Mouse (Mus musculus) cerebellum, adult 11-12 months (tissue): ENCODE results near the gene Slc13a1.
"Not testable (repeated sequence)": the region's sequence is repeated elsewhere in the genome, so short reads cannot be mapped to it uniquely, and the experiment has no call there.

Experiments used
- DNase-seq: peaks from one replicate; pipeline ENCODE4 v3.0.0; 2022

Slc13a1 gene

GRCm38 (mm10) chr6:24167734-24168327 lies at the start of gene Slc13a1:
Gene Slc13a1, minus strand, starts transcription at chr6:24168092.
- no peak for DNase-seq

DNA sequence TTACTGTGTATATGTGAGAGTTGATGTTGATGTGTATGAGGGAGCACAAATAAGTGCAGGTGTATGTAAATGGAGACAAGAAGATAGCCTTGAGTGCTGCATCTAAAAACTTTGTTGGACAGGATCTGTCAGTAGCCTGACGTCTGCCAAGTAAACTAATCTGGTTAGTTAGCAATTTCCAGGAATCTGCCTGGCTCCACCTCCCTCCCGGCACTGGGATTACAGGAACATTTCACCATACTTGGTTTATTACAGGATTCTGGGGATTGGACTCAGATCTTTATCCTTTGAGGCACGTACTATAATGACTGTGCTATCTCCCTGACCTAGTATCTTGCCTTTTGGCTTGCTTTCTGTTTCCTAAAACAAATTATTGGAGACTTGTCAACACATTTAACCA lies 40.0 kb upstream of the Slc13a1 start:
- DNase-seq = no peak

DNA sequence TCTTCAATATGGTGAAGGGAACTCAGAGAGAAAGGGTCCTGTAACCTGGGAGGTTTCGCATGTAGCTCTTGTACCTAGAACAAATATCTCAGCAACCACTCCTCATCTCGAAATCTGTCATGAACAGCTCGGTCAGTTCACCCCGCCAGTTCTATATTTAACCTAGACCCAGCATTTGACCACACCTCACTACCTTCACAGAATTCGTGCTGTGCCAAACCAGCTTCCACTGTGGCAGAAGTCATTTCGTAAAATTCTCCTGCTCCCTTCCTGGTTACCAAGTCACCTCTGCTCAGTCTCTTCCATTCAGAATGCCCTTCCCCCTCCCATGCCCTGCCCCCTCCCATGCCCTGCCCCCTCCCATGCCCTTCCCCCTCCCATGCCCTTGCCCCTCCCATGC lies 34.3 kb upstream of the Slc13a1 start:
- peak; percentile 28 for DNase-seq

- DNase-seq = peak; percentile 35
These were observed 33.0 kb upstream of the Slc13a1 start for GRCm38 (mm10) chr6:24200644-24201484.

- DNase-seq = not testable (repeated sequence)
These were observed 29.8 kb upstream of the Slc13a1 start for GRCm38 (mm10) chr6:24197501-24198195.

DNA sequence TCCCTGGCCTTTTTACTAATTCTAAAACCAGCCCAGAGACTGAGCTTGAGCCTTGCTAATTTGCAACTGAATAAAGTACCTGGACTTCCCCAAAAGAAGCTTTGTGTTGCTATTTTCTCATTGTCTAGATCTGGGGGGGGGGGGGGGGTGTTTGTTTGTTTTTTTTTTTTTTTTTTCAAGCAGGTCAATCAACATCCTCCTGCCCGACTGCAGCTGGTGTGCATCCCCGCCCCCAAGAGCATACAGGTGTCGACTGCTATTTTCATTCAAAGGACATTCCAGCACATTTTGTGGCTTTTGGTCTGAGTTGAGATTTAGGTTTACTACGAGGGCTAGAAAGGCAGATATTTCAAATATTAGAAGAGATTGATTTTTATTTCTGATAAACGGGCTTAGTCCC lies 28.5 kb upstream of the Slc13a1 start:
- not testable (repeated sequence) for DNase-seq

DNA sequence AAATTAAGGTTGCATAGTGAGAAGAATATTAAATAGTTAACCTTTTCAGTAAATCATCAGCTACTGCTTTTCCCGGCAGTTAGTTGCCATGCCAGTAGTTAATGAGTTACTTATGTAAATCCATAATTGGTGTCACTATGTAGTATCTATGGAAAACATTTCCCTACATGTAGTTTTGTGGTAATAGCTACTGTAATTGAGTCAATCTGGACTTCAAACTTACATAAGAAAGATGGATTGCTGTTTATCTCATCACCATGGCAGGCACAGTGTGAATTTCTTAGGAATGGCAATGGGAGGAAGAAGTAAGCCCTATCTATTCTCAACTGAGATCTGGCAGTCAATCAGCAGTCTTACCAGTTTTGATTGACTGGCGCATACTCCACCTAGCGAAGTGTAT lies 15.5 kb upstream of the Slc13a1 start:
- no peak for DNase-seq

DNA sequence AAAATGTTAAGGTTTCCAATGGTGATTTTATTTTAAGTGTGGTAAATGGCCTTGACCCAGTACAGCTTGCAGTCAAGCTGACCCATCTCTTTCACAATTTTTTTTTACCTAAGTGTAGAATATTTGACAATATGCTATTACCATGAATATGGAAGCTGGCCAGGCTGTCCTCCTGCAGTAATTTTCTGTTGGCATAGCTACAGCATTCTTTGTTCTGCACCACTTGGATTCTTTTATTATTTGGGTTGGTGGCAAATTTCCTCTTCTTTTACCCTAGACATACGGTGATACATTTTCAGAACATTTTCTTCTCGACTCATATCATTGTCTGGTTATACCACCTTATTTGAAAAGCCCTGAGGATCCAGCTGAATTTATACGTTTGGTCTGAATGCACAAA lies 7.5 kb upstream of the Slc13a1 start:
- DNase-seq = peak; percentile 57

- no peak for DNase-seq
These were observed 6.1 kb upstream of the Slc13a1 start for GRCm38 (mm10) chr6:24173951-24174350.

DNA sequence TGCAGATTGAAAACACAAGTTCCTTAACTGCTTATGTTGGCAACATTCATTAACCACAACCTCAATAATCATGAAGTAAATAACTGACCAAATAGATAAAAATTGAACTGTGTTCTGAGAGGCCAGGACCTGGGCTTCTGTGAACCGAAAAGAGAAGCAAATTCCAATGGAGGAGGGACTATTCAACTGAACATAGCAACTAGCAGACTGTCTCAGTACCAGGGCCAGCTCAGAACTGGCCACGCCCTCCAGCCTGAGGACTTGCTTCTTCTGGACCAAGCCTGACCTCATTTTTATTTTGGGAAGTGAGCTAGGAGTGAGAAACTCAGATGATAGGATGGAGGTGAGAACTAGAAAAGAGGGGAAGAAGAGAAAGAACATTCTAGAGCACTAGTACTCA lies 4.8 kb upstream of the Slc13a1 start:
- DNase-seq = peak; percentile 34

GRCm38 (mm10) chr6:24166772-24167171 lies 1.1 kb downstream of the Slc13a1 start:
- DNase-seq = peak; percentile 73

DNA sequence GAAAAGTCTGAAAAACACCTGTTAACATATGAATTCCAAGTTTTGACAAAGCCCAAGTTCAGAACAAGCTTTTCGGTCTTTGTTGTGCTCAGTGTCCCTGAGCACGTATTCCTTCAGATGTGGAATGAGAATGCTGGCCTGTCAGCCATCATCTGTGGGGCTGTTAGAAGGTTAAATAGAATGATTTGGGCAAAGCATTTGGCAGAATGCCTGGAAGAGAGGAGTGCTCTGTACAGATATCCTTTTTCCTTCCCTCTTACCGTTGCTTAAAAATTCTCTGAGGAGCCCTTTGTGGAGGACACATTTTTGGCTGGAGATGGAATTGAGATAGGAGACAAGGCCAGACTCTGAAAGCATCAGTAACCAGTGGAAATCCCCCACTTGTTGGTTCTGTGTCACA lies 2.6 kb downstream of the Slc13a1 start:
- DNase-seq = no peak

GRCm38 (mm10) chr6:24159795-24160194 lies 8.1 kb downstream of the Slc13a1 start:
- no peak for DNase-seq

DNA sequence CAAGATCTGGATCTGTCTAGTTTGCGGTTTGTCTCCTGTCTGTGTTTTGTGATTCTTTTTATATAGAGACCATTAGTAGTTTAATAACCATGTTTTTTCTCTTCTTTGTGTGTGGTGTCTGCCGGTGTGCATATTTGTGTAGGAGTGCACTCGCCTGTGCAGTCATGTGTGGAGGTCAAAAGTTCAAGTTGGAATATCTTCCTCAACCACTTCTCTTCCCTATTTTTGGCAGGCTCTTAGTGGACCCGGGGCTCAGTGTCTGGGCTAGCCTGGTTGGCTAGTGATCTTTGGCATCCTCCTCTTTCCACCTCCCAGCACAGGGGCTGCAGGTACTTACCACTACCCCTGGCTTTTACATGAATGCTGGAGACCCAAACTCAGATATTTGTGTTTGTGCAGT lies 13.0 kb downstream of the Slc13a1 start:
- no peak for DNase-seq

- DNase-seq = no peak
These were observed 34.9 kb downstream of the Slc13a1 start for GRCm38 (mm10) chr6:24132951-24133350.

- no peak for DNase-seq
These were observed 45.3 kb downstream of the Slc13a1 start for GRCm38 (mm10) chr6:24122632-24123031.

- peak; percentile 61 for DNase-seq
These were observed 56.3 kb downstream of the Slc13a1 start for GRCm38 (mm10) chr6:24111614-24112013.

DNA sequence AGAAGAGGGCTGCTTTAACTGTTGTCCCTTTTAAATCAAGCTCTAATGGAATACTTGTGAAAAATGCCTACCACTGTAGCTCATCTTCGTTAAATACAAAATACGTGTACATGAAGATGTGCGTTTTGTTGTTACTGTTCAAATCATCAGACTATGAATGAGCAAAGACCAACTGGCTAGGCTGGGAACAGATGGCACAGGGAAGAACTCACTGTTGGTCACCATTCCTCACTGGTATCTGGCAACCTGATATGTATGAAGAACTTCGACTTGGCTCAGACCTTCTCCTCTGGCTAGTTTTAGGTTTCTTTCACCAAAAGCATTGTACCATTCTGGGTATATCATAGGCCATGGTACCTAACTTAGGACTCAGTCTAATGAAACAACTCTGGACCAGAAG lies 59.4 kb downstream of the Slc13a1 start:
- DNase-seq = peak; percentile 78

- DNase-seq = peak; percentile 95
These were observed 61.7 kb downstream of the Slc13a1 start for GRCm38 (mm10) chr6:24106157-24106556.

DNA sequence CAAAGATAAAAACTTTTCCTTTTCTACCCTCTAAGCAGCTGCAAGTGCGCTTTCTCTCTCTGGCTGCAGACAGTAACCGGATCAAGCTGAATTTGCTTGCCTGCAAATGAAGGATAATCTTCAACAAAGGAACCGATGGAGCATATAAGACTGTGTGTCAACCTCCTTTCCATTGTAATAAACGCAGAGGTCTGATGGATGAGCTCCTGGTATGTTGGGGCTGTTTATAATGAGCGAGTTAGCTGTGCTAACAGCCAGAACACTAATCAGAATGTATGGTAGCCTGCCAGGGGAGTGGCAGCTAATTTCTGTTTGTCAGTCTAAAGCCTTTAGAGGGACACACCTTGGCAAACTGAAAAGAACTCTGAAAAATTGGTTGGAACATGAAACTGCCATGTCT lies 62.2 kb downstream of the Slc13a1 start:
- peak; percentile 50 for DNase-seq

DNA sequence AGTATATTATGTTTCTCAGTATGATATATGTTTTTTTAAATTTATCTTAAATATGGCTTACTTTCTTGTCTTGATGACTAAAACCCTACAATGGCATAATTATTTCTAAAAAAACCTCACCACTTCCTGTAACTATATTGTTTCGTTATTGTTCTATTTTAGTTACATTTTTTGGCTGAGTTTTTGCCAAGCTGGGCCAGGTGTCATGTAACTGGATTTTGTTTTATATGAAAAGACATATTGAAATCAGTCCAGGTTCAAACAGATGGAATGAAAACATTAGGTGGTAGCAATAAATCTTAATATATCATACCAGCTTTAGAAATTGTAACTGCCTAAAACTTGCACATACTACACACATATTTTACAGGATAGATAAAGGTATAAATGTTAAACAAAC lies 66.6 kb downstream of the Slc13a1 start:
- peak; percentile 69 for DNase-seq

GRCm38 (mm10) chr6:24100705-24101104 lies 67.2 kb downstream of the Slc13a1 start:
- peak; percentile 66 for DNase-seq

DNA sequence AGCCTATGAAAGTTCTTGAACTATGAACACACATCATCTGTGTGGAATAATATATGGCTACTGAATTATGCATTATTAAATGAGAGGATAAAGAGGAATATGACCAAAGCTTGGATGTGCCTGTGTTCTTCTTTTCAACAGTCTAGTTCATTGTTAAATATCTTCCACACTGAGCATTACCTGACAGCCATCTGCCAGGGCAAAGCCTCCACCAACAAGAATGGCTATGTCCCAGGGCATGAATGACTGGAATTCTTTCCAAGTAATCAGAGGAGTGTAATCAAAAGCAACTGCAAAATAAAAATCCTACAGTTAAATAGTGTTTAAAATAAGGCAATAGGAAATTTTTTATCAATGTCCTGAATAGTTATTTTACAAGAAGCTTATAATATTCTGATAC lies 70.5 kb downstream of the Slc13a1 start:
- DNase-seq = peak; percentile 70

DNA sequence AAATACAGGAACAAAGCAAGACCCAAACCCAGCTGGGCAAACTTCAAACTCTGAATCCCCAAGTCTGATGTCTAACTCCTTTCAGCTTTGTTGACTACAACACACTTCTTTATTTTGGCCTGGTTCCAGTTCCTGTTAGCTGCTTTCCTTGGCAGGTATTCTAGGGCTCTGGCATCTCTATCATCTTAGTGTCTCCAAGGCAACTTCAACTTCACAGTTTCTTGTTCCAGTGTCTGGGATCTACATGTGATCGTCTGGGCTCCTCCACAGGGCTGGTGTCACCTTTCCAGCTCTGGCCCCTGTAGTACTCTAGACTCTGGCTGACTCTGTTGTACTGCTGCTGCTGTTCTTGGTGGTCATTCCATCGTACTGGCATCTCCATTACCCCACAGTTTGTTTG lies 91.8 kb downstream of the Slc13a1 start:
- DNase-seq = no peak
